Mouse (Mus musculus): ENCODE measurements around the gene Dhrs3. TPM values are rescaled to one million over a fixed set of nuclear protein-coding genes. Genes with fewer than 3 reads are reported as not detected.

Dhrs3 gene
- polyA plus RNA-seq (2017; shearing (Covaris generic)): 100 to 1,000 TPM in 1 of 3 experiments, 10 to 100 TPM in 2; 24.6 to 111 (median 80.4) TPM

- peak; percentile 66 for ATAC-seq
Measured at GRCm38 (mm10) chr4:144892133-144892936, at the start of gene Dhrs3. Gene Dhrs3 (plus strand): TSS chr4:144892827.

- no peak for ATAC-seq
Measured at GRCm38 (mm10) chr4:144861756-144862505, 30.7 kb upstream of the Dhrs3 start.

- no peak for ATAC-seq
Measured at GRCm38 (mm10) chr4:144867926-144868325, 24.7 kb upstream of the Dhrs3 start.

GRCm38 (mm10) chr4:144868584-144868983, 24.0 kb upstream of the Dhrs3 start:
- no peak for ATAC-seq

- no peak for ATAC-seq
Measured at GRCm38 (mm10) chr4:144872905-144873304, 19.7 kb upstream of the Dhrs3 start.

GRCm38 (mm10) chr4:144875576-144876093, 17.0 kb upstream of the Dhrs3 start:
- no peak for ATAC-seq

- ATAC-seq: no peak
Measured at GRCm38 (mm10) chr4:144879549-144879948, 13.1 kb upstream of the Dhrs3 start.

- ATAC-seq: no peak
Measured at GRCm38 (mm10) chr4:144881376-144881775, 11.3 kb upstream of the Dhrs3 start.

GRCm38 (mm10) chr4:144882881-144883331, 9.7 kb upstream of the Dhrs3 start:
- ATAC-seq: no peak

- no peak for ATAC-seq
Measured at GRCm38 (mm10) chr4:144886460-144886859, 6.2 kb upstream of the Dhrs3 start.

- ATAC-seq: no peak
Measured at GRCm38 (mm10) chr4:144888750-144889149, 3.9 kb upstream of the Dhrs3 start.

GRCm38 (mm10) chr4:144889505-144890301, 2.9 kb upstream of the Dhrs3 start:
- ATAC-seq: no peak

GRCm38 (mm10) chr4:144890690-144891120, 1.9 kb upstream of the Dhrs3 start:
- peak; percentile 46 for ATAC-seq

GRCm38 (mm10) chr4:144891121-144891711, 1.4 kb upstream of the Dhrs3 start:
- no peak for ATAC-seq

- ATAC-seq: no peak
Measured at GRCm38 (mm10) chr4:144891743-144892132, 889 bp upstream of the Dhrs3 start.

GRCm38 (mm10) chr4:144892937-144893272, 278 bp downstream of the Dhrs3 start:
- ATAC-seq: no peak

GRCm38 (mm10) chr4:144893561-144894486, 1.2 kb downstream of the Dhrs3 start:
- ATAC-seq: peak; percentile 14

- no peak for ATAC-seq
Measured at GRCm38 (mm10) chr4:144894487-144895210, 2.0 kb downstream of the Dhrs3 start.

GRCm38 (mm10) chr4:144895211-144895590, 2.6 kb downstream of the Dhrs3 start:
- ATAC-seq: no peak

GRCm38 (mm10) chr4:144896321-144896720, 3.7 kb downstream of the Dhrs3 start:
- ATAC-seq: no peak

Measured in inflammation-experienced regulatory T-cells, adult 6 months (primary cell).